Mouse (Mus musculus) cerebellum, adult 11 months (tissue): ENCODE measurements around the gene Galnt9.
A peak's percentile ranks its signal among the peaks of the same experiment; 100 is the strongest.

Experiments used
- DNase-seq: peaks from one replicate; pipeline ENCODE4 v3.0.0; 2022

The Galnt9 gene

DNA sequence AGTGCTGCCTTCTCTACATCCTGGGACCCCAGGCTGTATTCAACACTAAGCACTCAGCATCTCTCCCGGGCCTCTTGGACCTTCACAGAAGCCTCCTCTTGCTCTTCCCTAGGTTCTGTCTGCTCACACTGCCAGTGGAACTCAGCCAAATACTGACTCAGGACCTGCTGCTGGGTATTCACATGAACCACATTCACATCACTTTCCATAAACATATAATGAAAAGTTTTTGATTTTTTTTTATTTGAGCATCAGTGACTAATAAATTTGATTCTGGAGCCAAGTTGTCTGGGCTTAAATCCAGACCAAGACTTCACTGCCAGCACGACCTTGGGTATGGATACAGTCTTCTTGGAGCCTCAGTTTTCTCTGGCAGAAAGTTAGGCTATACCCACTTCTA is 3.2 kb upstream of the Galnt9 start:
- no peak for DNase-seq

DNA sequence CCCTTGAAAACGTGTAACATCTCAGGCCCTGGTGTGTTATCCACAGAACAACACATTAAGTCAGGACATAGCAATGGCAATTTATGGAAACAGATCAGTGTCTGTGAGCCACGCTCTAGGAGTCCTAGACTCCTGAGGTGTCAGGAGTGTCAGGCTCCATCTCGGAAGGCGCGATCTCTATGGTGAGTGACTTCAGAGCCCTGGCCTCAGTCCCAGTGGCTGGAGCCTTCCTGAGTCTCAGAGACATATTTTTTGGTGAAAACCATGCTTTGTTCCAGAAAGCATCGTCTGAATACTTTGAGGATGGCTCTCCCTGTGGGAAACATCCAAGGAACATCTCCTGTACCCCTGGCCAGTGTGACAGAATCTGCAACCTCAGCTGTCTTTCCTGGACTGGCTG is 2.7 kb upstream of the Galnt9 start:
- DNase-seq = no peak

DNA sequence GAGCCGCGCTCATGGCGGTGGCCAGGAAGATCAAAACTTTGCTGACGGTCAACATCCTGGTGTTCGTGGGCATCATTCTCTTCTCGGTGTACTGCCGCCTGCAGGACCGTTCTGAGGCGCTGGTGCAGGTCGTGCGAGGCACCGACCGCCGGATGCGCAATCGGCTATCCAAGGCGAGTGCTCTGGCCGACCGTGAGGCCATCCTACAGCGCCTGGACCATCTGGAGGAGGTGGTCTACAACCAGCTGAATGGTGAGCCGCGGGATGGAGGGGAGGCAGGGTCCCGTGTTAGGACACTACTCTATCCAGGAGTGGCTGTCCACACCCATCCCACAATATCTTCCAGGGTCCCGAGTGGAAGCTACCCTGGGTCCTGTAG is 525 bp downstream of the Galnt9 start:
- peak; percentile 38 for DNase-seq

DNA sequence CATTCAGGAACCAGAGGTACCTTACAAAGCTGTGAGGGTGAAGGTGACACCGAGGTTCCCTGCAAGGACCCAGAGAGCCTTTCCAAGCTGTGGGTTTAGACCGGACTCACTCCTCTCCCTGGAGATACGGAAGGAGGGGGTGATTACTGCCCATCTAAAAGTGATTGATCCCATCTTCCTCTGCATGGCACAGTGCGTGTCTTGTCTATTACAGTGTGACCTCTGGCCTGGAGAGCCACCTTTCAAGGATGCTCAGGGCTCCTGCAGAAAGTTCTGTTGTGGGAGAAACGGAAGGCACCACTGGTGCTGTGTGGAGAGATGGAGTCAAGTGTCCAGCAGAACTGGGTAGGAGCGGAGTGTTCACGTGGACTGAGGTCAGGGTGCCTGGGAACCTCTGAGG is 1.2 kb downstream of the Galnt9 start:
- DNase-seq = no peak

DNA sequence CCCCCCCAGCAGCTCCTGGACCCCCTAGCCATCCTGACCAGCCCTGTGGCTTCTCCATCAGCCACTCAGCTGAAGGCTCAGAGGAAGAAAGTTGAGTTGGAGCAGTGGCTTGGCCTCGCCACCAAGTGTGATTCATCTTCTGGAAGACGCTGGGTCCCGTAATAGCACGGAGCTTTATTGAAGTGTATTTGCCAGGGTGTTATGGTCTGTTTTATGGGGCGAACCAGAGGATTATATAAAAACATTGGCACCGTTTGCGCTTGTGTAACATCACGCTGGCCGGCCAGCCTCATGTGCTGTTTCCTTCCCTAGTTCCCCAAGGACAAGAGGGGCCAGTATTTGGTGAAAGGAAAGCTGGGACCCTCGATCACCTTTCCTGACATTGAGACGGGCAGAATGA is 2.0 kb downstream of the Galnt9 start:
- peak; percentile 48 for DNase-seq

DNA sequence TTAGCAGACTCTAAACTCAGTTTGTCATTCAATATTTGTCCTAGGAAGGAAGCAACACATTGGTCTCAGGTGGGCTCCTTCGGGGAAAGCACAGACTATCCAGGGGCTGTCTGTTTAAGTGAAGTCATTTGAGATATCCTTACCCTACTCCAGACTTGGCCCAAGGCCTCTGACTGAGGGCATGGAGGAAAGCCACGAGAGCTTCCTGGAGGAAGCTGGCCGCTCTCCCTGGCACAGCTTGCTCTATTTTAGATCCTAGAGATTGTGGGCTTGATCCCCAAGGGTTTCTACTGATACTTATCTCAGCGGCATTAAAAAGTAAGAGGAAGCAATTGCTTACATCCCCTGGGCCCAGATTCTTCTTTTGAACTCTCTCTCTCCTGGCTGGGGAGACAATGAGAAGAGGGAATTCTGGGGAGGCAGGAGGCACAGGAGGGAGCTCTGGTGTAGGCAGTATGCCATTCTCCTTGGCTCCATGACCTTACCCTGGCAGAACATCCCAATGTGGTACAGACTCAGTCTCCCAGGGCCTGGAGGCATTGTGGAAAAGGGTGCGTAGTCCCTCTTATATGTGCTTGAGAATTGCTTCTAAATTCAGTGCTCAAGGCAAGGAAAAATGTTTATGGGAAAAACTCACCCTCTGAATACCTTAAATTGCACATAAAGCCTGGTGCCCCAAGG is 2.7 kb downstream of the Galnt9 start:
- peak; percentile 74 for DNase-seq

DNA sequence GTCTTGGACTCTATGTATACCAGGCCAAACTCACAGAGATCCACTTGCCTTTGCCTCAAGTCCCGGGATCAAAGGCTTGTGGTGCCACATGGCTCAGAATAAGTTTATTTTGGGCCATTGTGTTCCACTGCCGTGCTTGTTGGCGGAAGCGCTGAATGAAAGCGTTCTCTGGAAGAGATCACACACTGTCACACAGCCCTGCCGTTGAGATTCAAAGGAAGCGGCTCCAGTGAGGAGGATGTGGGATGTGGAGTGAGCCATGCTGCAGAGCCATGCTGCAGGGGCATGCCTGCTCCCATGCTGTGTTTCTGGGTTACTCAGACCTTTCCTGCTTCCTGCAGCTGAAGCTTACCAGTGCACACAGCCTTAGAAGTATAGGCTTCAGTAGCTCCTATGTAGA is 4.3 kb downstream of the Galnt9 start:
- no peak for DNase-seq

DNA sequence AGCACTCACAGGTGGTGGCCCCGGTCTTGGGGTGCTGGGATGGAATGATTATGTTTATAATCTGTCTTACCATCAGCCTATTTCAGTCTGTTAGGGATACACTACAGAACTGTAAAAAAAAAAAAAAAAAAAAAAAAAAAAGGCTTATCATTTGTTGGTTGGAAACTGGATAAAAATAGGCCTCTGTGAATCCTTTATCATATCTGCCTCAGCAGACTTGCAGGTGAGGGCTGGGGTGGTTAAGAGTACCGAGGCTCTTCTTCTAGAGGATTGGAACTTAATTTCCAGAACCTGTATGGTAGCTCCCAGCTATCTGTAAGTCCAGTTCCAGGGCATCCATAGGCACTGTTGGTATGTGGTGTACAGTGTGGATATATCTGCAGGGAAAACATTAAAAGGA is 6.0 kb downstream of the Galnt9 start:
- no peak for DNase-seq

DNA sequence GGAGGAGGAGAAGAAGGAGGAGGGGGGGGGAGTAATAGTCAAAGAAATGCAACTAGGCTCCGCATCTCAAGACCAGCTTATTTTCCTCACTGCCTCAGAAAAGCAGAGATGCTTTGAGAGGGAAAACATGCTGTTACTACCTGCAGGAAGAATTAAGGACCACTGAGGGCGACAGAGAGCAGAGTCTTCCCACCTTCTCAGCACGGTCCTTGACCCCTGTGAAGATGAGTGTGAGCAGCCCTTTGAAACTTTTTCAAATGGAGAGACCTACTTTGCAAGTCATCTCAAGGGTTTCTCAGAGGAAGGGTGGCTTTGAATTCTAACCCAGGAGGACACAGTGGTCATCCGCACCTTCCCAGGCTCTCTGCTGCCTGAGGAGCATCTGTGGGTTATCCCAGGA is 6.7 kb downstream of the Galnt9 start:
- no peak for DNase-seq

DNA sequence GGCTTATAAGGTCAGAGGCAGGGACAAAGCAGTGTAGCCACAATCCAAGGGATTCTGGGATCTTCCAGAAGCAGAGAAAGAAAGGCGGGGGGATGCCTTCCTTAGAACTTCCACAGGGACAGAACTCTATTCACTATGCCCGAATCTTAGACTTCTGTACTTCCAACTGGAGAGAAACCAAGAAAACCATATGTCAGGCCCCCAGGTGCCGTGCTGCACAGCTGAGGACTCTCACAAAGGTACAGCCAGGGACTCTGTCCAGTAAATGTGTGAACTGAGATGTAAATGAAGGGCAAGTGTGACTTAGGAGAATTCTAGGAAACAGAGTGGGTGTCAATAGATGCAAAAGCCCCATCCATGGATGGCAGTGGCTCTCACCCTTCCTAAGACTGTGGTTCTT is 7.8 kb downstream of the Galnt9 start:
- DNase-seq = peak; percentile 52

DNA sequence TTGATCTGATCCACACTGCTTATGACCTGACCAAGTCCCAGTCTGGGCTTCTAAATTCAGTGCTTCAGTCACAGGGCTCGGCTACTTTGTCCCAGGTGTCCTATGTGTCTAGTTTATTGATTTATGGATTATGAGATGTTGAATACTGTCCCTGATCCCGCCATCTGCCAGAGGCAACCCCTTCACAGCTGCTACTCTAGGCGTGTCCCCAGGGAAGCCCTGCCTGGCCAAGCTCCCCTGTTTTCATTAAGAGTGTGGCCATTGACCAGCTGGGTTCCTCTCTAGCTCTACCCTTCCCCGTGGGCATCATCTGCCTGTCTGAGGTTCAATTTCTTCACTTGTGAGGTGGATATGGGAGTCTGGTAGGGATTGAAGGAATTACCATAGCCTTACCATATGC is 9.2 kb downstream of the Galnt9 start:
- DNase-seq = no peak

DNA sequence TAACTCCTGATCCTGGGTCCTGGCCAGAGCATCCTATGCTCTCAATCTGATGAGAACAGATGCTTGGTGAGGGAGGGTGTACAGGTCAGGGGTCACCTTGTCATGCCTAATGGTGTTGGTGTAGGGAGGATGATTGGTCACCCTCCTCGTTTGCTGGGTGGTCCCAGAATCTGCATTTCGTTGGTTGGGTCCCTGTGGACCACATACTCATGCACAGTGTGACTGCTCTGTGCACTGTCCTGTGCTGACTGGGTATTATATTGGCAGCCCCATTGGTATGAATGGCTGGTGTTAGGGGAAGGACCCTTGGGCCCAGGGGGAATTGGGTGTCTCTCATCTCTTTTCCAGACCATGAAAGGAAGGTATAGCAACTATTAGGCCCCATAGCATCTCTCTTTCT is 11.0 kb downstream of the Galnt9 start:
- DNase-seq = no peak

DNA sequence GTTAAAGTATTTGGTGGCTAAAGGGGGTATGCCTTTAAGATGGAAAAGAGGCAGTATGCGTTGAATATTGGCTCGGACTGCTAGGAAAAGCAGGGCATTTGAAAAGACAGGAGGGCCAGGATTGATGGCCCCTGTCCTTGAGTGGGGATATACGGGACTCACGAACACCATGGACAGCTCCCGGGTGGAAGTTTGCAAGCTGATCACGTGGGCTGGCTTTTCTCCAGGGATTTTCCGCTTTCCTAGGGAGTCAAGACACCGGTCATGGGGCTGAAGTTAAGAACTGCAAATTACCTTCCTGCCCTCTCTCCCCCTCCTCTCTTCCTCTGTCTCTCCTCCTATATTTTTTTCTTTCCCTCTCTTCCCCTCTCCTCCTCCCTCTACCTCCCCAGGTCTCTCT is 14.2 kb downstream of the Galnt9 start:
- no peak for DNase-seq

DNA sequence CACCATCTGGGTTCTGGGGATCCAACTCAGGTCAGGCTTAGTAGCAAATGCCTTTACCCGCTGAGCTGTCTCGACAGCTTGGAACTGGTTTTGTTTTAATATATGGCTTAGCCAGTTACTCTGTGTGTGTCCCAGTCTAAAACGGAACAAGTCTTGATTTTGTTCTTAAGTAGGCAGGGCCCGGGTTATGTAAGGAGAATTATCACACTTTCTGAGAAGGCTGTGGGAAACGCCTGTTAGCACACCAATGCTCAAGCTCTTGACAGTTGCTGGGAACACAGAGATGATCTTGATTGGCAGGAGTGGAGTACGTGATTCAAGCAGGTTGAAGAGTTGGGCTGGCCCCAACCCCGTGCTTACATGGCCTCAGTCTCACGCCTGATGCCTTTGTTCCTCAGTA is 15.5 kb downstream of the Galnt9 start:
- DNase-seq = no peak

DNA sequence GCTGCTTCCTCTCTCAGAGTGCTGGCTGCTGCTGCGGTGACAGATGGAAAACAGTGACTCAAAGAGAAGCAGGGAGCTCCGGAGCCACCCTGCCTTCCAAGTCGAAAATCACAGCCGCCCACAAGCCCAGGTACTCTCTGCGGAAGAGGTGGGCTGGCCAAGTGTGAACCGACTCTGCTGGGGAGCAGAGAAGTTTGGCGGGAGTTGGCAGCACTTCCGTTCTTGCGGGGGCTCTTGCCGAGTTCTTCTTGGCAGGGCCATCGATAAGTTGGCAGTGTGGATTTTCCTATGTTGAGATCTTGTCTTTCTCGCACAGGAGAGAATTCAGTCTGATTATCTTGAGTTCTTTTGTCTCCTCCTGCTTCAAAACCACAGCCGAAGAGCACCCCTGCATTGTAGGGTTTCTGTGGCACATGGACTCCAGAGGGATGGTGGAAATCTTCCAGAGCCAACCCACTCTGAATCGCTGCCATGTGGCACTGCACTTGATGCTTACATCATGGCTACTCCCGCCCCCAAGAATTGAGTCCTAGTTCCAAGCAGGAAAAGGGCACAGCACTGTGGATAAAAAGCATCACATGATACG is 18.7 kb downstream of the Galnt9 start:
- peak; percentile 78 for DNase-seq

DNA sequence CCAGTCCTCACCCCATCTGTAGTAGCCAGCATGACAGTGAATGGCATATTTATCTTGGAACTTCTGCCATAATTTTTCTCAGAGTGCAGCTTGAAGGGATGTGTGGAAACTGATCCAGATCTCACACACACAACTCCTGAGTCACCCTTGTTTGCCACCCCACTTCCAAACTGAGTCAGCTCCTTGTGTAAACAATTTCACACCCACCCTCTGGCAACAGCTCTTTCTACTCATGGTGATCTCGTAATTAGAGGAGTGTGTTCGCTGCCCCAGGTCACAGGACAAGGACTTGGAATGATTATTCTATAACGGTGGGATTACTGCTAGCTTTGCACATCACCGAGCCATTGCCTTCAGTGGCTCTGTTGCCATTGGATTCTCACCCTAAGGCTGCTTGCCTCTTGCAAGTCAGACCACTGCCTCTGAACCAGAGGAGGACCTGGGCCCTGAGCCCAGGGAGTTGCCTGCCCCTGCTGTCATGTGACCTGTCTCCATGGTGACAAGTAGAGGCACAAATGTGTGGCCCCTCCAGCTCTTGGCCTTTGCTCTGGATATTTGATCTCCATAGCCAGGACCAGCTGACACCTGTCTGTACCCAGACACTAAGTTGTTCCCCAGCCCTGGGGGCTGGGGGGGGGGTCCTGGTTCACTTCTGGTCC is 21.0 kb downstream of the Galnt9 start:
- no peak for DNase-seq

DNA sequence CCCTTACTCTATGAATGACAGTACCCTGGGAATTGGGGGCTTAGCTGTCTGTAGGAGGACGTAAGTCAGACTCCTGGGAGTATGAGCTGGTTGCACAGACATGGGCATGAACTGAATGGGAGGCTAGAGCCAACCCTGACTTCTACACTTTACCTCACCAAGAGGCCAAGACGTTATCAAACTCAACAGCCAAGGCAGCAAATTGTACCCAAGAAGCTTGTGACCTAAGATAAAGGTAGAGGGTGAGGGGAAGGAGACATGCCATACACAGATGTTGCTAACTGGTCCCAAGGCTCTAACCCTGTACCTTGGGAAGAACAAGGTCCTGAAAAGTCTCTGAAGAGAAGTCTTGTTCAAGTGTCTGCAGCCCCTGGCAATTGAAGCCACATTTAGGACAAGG is 23.4 kb downstream of the Galnt9 start:
- no peak for DNase-seq

DNA sequence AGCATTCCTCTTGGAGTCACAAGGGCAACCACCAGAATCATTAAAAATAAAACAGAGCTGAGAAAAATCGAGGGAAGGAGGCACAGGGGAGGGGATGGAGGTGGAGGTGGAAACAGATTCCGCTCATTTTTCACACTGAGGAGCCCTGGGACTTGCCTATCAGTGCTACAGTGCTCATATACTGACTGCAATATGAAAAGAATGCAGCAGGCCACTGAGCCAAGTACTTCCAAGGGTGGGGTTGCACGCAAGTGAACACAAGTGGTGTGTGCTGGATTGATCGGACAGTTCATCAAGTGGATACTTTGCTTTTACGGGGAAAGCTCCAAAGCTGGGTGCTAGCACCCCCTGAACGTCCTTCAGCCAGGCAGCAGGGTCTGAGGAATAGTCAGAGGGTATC is 30.7 kb downstream of the Galnt9 start:
- DNase-seq = no peak

DNA sequence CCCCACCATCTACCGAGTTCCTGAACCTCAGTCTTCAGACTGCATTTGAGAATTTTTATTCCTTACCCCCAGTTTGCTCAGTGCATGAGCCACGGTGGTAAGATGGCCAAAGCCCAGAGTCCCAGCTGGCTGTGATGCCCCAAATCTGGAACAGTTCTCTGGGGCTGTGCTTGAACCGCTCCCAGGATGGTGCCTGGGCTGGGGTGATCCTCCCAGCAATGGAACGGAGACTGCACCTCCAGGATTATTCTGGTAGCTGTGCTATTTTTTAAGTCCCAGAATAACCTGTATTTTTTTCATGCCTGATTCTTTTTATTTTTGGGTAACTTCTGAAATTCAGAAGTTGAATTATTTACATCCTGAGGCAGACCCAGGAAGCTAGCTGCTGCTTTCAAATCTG is 35.1 kb downstream of the Galnt9 start:
- DNase-seq = no peak

DNA sequence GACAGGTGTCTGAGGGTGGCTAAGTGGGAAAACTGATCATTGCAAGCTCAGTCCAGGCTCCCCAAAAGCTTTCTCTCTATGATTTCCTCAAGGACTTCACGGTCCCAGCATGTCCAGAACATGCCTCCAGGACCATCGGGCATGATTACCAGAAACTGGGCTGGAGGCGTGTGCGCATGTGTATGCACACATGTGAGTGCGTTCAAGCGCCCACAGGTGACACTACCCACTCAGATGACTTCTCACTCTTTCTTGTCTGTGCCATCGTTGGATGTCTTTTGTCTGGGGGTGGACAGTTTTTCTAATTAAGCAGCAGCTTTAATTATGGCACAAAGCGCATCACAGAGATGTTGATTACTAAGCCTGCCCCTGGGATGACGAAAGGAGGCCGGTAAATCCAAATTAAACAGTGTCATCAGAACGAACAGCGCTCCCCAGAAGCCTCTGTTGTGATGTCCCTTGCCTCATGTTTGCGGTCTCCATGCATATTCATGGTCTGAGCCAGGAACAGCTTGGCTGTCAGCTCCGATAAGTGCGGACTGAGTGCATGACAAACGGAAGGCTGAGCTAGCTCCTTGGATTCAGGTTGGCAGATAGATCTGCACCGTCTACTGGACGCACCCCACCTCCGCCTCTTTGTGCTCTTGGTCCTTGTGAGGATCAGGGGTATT is 36.5 kb downstream of the Galnt9 start:
- DNase-seq = no peak

DNA sequence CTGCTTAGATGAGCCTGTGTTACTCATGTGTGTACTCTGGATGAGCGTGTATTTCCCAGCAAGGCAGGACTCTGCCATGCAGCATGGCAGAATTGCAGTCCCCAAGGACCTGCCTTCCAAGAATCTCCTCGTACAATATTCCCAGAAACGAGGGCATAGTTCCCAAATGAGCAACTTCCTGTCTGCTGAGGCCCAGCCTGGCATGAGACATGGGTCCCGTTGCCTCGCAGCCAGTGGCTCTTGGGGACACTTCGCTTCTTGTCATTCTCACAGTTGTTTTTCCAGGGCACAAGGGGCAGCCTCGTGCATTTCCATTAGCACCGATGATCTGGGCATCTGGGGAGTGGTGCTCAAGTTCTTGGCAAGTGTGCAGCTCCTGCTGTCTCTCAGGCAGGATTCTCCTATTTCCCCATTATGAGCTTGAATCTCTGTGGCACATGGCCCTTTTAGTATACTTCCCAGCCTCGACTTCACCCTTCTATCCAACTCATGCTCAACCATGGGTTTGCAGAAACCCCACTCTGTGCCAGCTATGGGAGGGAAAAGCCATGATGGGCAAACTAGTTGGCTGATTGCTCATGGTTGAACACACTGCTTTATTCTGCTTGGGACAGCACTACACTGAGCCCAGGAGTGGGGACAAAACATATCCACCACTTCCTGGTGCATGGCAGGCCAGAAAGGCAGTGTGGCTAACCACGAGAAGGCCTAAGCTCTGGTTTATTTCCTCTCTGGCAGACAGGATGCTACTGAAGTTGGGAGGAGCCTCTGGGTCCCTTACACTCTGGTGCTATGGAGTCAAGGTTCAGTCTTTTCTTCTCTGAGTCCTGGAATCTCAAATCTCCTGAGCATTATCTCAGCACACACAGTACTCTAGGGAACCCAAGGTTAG is 38.7 kb downstream of the Galnt9 start:
- no peak for DNase-seq

DNA sequence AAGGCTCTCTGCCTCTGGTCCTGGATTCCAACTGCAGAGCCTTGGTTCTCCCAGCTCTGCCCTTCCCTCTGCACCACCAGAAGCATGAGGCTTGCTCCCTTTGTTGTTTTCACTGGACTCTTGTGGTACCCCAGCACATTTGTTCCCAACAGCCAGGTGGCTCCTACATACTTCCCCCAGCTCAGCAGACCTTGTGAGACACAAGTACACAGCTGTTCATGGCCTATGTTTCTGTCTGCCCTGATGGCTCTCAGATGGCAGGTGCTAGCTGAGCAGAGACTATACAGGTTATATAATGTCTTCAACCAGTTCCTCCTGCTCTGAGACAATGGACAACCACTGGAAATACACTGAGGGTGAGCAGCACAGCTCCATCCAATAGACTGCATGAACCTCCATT is 43.3 kb downstream of the Galnt9 start:
- DNase-seq = no peak

DNA sequence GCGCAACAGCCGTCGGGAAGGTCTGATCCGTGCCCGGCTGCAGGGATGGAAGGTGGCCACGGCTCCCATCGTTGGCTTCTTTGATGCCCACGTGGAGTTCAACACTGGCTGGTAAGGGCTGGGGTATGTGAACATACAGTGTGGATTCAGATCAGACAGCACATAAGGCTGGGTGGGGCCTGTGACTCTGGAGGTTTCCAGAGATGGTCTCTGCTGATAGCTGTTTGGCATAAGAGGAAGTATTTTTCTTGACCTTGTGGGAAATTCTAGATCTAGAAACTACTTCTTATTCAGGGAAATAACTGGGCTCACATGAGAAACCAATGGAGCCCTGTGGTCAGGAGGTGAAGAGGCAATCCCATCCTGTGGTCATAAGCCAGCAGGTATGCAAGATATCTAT is 45.7 kb downstream of the Galnt9 start:
- DNase-seq = no peak
